Mouse (Mus musculus) lung, embryonic 16.5 days (tissue): ENCODE measurements around the gene Tspan11. TPM values are rescaled to one million over a fixed set of nuclear protein-coding genes. Genes with fewer than 3 reads are reported as not detected.

Experiments used
- ATAC-seq: fragments of 200-750 bp; cut with Nextera tagmentation; 2 replicates; pipeline ENCODE4 v1.8.0; 2017; ENCODE audit warnings: low read depth, mild to moderate bottlenecking, moderate library complexity
- H3K27ac ChIP-seq: fragments of 300-500 bp; sonication (generic); 2 replicates; pipeline ENCODE4 v1.5.1; 2014; ENCODE audit warnings: mild to moderate bottlenecking, control low read depth, low read length
- H3K27me3 ChIP-seq: fragments of 300-500 bp; sonication (generic); 2 replicates; pipeline ENCODE4 v1.6.1; 2014; ENCODE audit warnings: low read depth, low read length, mixed read lengths; ENCODE audit not compliant: control insufficient read depth, insufficient read depth
- H3K36me3 ChIP-seq: fragments of 300-500 bp; sonication (generic); 2 replicates; pipeline ENCODE4 v1.6.1; 2014; ENCODE audit warnings: low read length; ENCODE audit not compliant: control insufficient read depth, insufficient read depth
- H3K4me1 ChIP-seq: fragments of 300-500 bp; sonication (generic); replicated peaks from 2 replicates; pipeline ENCODE4 v1.6.1; 2014; ENCODE audit warnings: low read length, mixed read lengths; ENCODE audit not compliant: control insufficient read depth, insufficient read depth
- H3K4me2 ChIP-seq: fragments of 300-500 bp; sonication (generic); 2 replicates; pipeline ENCODE4 v1.6.1; 2014; ENCODE audit warnings: low read depth, low read length, control low read depth
- H3K4me3 ChIP-seq: fragments of 300-500 bp; sonication (generic); 2 replicates; pipeline ENCODE4 v1.5.1; 2014; ENCODE audit warnings: mild to moderate bottlenecking, low read length, control low read depth
- H3K9ac ChIP-seq: fragments of 300-500 bp; sonication (generic); 2 replicates; pipeline ENCODE4 v1.6.1; 2014; ENCODE audit warnings: low read length, control low read depth
- H3K9me3 ChIP-seq: fragments of 300-500 bp; sonication (generic); 2 replicates; pipeline ENCODE4 v1.6.1; 2016; ENCODE audit warnings: low read length; ENCODE audit not compliant: control insufficient read depth
- WGBS: fragments of 180-500 bp; shearing (Covaris S2); extraction: QIAGEN DNeasy Blood & Tissue Kit; methylation state at CpG from one replicate; pipeline ENCODE4 v1.1.7; 2014; 5-methylcytosine and 5-hydroxymethylcytosine counted together
- polyA plus RNA-seq: library from polyadenylated mRNA; unstranded; fragments of >200 nt; fragmentation: Nextera tagmentation; extraction: Ambion mirVana; gene quantifications from 2 replicates; pipeline ENCODE4 v1.2.1, GENCODE M21; 2015

Tspan11 gene
- polyA plus RNA-seq, 1 experiment from 2014 or later = 23.8 TPM

DNA sequence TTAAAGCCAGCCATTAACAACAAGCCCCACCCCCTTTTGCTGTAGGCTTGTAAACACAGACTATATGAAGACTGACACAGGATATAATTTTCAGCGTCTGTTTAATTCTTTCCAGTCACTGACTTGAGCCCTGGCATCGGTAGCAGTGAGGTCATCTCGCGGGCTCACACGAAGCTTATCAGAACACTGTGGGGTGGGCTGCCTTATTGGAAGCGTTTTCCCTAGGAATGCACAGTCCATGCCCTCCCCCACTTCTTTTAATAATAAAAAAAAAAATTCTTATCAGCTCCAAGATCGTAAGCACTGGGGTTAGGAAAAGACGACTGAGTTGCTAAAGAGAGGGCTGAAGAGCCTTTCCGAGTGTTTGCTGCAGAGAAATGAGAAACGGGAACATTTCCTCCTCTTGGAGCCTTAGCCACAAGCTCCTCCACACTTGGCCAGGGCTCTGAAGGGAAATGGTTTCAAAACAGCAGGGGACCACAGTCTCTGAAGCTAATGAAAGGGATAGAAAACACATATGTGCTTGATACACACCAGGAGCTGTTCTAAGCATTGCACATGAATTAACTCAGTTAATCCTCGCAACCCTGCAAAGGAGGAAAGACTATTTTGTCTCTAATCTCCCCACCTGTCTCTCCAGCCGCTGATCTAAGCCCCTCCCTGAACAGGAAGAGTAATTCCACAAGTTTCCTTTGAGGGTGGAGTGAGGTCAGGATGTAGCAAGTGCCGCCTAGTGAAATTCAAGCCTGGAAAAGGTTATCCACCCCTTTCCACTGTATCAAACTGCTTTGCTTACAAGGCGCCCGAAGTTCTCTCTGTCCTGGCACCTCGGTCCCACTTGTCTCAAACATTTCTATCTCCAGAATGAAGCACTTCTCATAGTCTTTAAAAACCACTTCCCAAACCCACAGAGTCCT lies 33.4 kb upstream of the Tspan11 start:
- Histone ChIP-seq H3K27ac (peak overlapping the region; percentile 88), H3K27me3 (no peaks in the 10 kb centered on the region), H3K4me1 (peaks cover 17% of the 10 kb centered on the region), H3K9me3 (no peaks in the 10 kb centered on the region), H3K4me3 (peak overlapping the region; percentile 12; the same call in 1 of the 2 replicates), H3K4me2 (peak overlapping the region; percentile 48), H3K36me3 (no peaks in the 10 kb centered on the region), H3K9ac (no peak overlapping the region)
- ATAC-seq = peak; percentile 79
- 8% methylated on average over 16 of the region's 16 CpGs for WGBS

DNA sequence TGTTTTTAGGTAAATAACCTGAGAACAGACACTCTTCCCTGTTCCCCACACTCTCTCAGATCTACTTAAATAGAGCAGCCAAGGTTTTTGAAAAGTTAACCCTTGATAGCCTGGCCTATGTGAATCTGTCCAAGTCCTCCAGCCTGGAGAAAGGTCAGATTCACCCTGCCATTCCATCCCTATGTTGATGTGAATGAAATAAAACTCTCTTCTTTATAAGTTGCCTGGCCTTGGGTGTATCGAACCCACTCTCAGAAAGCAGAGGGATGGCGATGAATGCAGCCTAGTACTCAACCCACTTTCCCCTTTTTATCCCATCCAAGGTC lies 32.7 kb upstream of the Tspan11 start:
- no peaks in the 10 kb centered on the region for H3K36me3 ChIP-seq
- no peaks in the 10 kb centered on the region for H3K9me3 ChIP-seq
- H3K4me1 ChIP-seq = peaks cover 17% of the 10 kb centered on the region
- peak overlapping the region; percentile 48; the same call in 1 of the 2 replicates for H3K4me2 ChIP-seq
- H3K27ac ChIP-seq = no peak overlapping the region
- ATAC-seq = 0 out of 2 replicates have a peak, but pooled peaks have one; percentile 7
- H3K4me3 ChIP-seq = no peak overlapping the region
- WGBS = 95% methylated on average over 2 of the region's 2 CpGs
- H3K9ac ChIP-seq = no peak overlapping the region
- H3K27me3 ChIP-seq = no peaks in the 10 kb centered on the region

GRCm38 (mm10) chr6:127855711-127856295 lies 31.6 kb upstream of the Tspan11 start:
- Histone ChIP-seq H3K27ac (no peak overlapping the region), H3K9me3 (no peaks in the 10 kb centered on the region), H3K4me1 (peaks cover 17% of the 10 kb centered on the region), H3K4me2 (no peak overlapping the region), H3K27me3 (no peaks in the 10 kb centered on the region), H3K36me3 (no peaks in the 10 kb centered on the region), H3K4me3 (no peak overlapping the region), H3K9ac (no peak overlapping the region)
- ATAC-seq = no peak
- 62% methylated on average over 9 of the region's 9 CpGs for WGBS

GRCm38 (mm10) chr6:127861951-127862350 lies 25.4 kb upstream of the Tspan11 start:
- no peaks in the 10 kb centered on the region for H3K4me1 ChIP-seq
- no peak overlapping the region for H3K4me2 ChIP-seq
- H3K9me3 ChIP-seq = no peaks in the 10 kb centered on the region
- H3K9ac ChIP-seq = no peak overlapping the region
- ATAC-seq = no peak
- no peaks in the 10 kb centered on the region for H3K27me3 ChIP-seq
- no peak overlapping the region for H3K27ac ChIP-seq
- WGBS = 74% methylated on average over 9 of the region's 9 CpGs
- no peak overlapping the region for H3K4me3 ChIP-seq
- no peaks in the 10 kb centered on the region for H3K36me3 ChIP-seq

DNA sequence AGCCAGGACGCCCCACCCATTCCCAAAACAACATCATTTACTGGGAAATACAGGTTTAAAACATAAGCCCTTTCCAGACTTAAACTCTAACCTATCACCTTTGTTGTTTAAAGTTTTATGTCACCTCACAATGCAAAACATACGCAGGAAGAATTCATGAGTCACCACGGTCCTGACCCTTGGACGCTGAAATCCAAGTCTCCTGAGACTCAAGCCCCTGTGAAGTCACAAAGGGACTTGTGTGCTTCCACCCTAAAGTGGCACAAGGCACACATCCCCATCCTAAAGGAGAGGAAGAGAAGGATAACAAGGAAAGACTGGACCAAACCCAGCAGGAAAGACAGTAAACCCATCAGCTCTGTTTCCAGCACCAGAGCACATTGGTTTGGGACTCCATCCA lies 22.0 kb upstream of the Tspan11 start:
- Histone ChIP-seq H3K27me3 (no peaks in the 10 kb centered on the region), H3K27ac (no peak overlapping the region), H3K9me3 (no peaks in the 10 kb centered on the region), H3K4me3 (no peak overlapping the region), H3K4me1 (no peaks in the 10 kb centered on the region), H3K36me3 (no peaks in the 10 kb centered on the region), H3K4me2 (no peak overlapping the region), H3K9ac (no peak overlapping the region)
- ATAC-seq = no peak
- 61% methylated on average over 4 of the region's 4 CpGs for WGBS

DNA sequence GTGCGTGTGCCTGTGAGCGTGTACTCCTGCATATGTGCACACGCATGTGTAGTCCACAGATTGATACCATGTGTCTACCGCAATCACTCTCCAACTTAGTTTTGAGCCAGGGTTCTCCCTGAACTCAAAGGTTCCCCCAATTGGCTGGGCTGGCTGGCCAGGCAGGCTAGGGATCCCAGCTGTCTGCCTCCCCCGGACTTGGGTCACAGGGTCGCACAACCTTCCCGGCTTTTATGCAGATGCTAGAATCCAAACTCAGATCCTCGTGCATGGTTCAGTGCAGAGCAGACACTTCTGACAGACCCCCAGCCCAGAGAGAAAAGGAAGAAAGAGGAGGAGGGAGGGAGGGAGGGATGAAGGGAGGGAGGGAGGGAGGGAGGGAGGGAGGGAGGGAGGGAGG lies 18.8 kb upstream of the Tspan11 start:
- Histone ChIP-seq H3K4me3 (no peak overlapping the region), H3K36me3 (no peaks in the 10 kb centered on the region), H3K9ac (no peak overlapping the region), H3K27me3 (no peaks in the 10 kb centered on the region), H3K4me2 (no peak overlapping the region), H3K9me3 (0 out of 2 replicates have a peak, but pooled peaks cover 3% of the 10 kb centered on the region), H3K27ac (no peak overlapping the region), H3K4me1 (no peaks in the 10 kb centered on the region; the same call in 1 of the 2 replicates)
- 61% methylated on average over 8 of the region's 8 CpGs for WGBS
- no peak for ATAC-seq

DNA sequence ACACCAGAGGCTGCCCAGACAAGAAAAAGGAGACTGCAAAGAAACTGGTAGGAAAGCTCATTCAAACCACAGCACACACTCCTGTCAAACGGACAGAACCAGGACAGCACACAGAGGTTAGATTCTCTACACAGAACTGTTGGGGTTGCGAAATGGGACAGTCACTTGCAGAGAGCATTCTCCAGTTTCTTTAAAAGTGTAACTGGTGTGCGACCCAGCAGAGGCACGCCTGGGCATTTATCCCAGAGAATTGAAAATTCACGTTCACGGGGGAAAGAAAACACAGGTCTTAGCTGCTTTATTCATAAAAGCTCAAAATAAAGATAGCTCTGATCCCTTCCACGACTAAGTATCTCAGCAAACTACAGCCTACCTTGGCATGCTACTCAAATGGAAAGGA lies 18.3 kb upstream of the Tspan11 start:
- no peak for ATAC-seq
- H3K27me3 ChIP-seq = no peaks in the 10 kb centered on the region
- H3K9ac ChIP-seq = no peak overlapping the region
- H3K4me2 ChIP-seq = no peak overlapping the region
- no peaks in the 10 kb centered on the region; the same call in 1 of the 2 replicates for H3K4me1 ChIP-seq
- H3K27ac ChIP-seq = no peak overlapping the region
- H3K9me3 ChIP-seq = 0 out of 2 replicates have a peak, but pooled peaks cover 3% of the 10 kb centered on the region
- 74% methylated on average over 7 of the region's 7 CpGs for WGBS
- no peak overlapping the region for H3K4me3 ChIP-seq
- no peaks in the 10 kb centered on the region for H3K36me3 ChIP-seq

GRCm38 (mm10) chr6:127870345-127871324 lies 16.8 kb upstream of the Tspan11 start:
- Histone ChIP-seq H3K4me2 (no peak overlapping the region), H3K27me3 (no peaks in the 10 kb centered on the region), H3K9ac (no peak overlapping the region), H3K4me3 (no peak overlapping the region), H3K9me3 (0 out of 2 replicates have a peak, but pooled peaks cover 3% of the 10 kb centered on the region), H3K27ac (peak overlapping the region; percentile 45), H3K4me1 (no peaks in the 10 kb centered on the region; the same call in 1 of the 2 replicates), H3K36me3 (no peaks in the 10 kb centered on the region)
- ATAC-seq = peak; percentile 70
- 53% methylated on average over 12 of the region's 12 CpGs for whole genome bisulfite sequencing
